Mouse (Mus musculus) liver, postnatal 0 days (tissue): Measurements from ENCODE around the gene Usp39. TPM values are rescaled to one million over a fixed set of nuclear protein-coding genes. Genes with fewer than 3 reads are reported as not detected.

Experiments used
- ATAC-seq: fragments of 200-750 bp; cut with Nextera tagmentation; 2 replicates; pipeline ENCODE4 v1.8.0; 2017; ENCODE audit warnings: mild to moderate bottlenecking, moderate library complexity
- DNase-seq: peaks from one replicate; pipeline ENCODE4 v3.0.0-alpha.2; 2016
- H3K27ac ChIP-seq: fragments of 300-500 bp; sonication (generic); 2 replicates; pipeline ENCODE4 v1.5.1; 2014; ENCODE audit warnings: antibody characterized with exemption, moderate library complexity, mild to moderate bottlenecking, low read depth
- H3K27me3 ChIP-seq: fragments of 300-500 bp; sonication (generic); 2 replicates; pipeline ENCODE4 v1.6.1; 2014; ENCODE audit warnings: low read length, control low read depth, mixed read lengths; ENCODE audit not compliant: insufficient read depth
- H3K36me3 ChIP-seq: fragments of 300-500 bp; sonication (generic); replicated peaks from 2 replicates; pipeline ENCODE4 v1.6.1; 2014; ENCODE audit warnings: mild to moderate bottlenecking, control low read depth, low read length, moderate library complexity, mixed read lengths; ENCODE audit not compliant: insufficient read depth
- H3K4me1 ChIP-seq: fragments of 300-500 bp; sonication (generic); 2 replicates; pipeline ENCODE4 v1.6.1; 2014; ENCODE audit warnings: antibody characterized with exemption, mild to moderate bottlenecking, control low read depth; ENCODE audit not compliant: insufficient read depth
- H3K4me2 ChIP-seq: fragments of 300-500 bp; sonication (generic); 2 replicates; pipeline ENCODE4 v1.6.1; 2014; ENCODE audit warnings: low read depth, mild to moderate bottlenecking, low read length, moderate library complexity, mixed read lengths
- H3K4me3 ChIP-seq: fragments of 300-500 bp; sonication (generic); 2 replicates; pipeline ENCODE4 v1.5.1; 2014; ENCODE audit warnings: low read depth, low read length
- H3K9ac ChIP-seq: fragments of 300-500 bp; sonication (generic); replicated peaks from 2 replicates; pipeline ENCODE4 v1.6.1; 2014; ENCODE audit warnings: mild to moderate bottlenecking, moderate library complexity
- H3K9me3 ChIP-seq: fragments of 300-500 bp; sonication (generic); 2 replicates; pipeline ENCODE4 v1.6.1; 2016; ENCODE audit warnings: mild to moderate bottlenecking, control low read depth, low read length, mixed read lengths
- CTCF ChIP-seq: sonication (generic); IDR thresholded peaks from 2 replicates; pipeline ENCODE4 v1.5.1; 2016; ENCODE audit warnings: antibody characterized with exemption, low read depth
- EP300 ChIP-seq: IDR thresholded peaks from 2 replicates; pipeline ENCODE4 v1.6.1; 2016; ENCODE audit warnings: antibody characterized with exemption, low read depth, mild to moderate bottlenecking
- WGBS: fragments of 180-500 bp; shearing (Covaris S2); extraction: QIAGEN DNeasy Blood & Tissue Kit; methylation state at CpG from one replicate; pipeline ENCODE4 v1.1.7; 2014; ENCODE audit not compliant: insufficient replicate concordance; 5-methylcytosine and 5-hydroxymethylcytosine counted together
- polyA plus RNA-seq: library from polyadenylated mRNA; unstranded; fragments of >200 nt; fragmentation: Nextera tagmentation; extraction: Ambion mirVana; gene quantifications from 2 replicates; pipeline ENCODE4 v1.2.1, GENCODE M21; 2015

The Usp39 gene
- polyA plus RNA-seq, 1 experiment from 2014 or later: 21.7 TPM

DNA sequence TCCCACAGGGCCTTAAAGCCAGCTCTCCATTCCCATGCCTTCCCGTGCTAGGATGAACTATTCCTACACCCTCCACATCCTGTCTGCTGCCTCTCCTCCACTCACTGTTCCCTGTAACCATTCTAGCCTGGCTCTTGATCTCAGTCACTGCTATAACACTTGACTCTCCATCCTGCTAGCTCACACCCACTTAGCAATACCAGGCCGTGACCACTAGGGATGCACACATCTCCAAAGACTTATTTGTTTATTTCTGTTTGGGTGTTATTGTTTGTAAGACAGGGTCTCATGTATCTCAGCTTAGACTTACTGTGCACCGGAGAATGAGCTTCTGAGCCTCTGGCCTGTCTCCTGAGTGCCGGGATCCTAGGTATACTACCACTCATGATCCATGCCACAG is 24.6 kb upstream of the Usp39 start:
- Histone ChIP-seq H3K9me3 (no peaks in the 10 kb centered on the region), H3K27ac (no peak overlapping the region), H3K4me2 (no peak overlapping the region), H3K4me3 (no peak overlapping the region), H3K36me3 (peaks cover 12% of the 10 kb centered on the region), H3K4me1 (peaks cover 29% of the 10 kb centered on the region), H3K9ac (no peak overlapping the region), H3K27me3 (no peaks in the 10 kb centered on the region)
- no peak for DNase-seq
- TF ChIP-seq CTCF (peak; percentile 51), EP300 (no peak)
- 84% methylated on average over 4 of the region's 4 CpGs for WGBS
- no peak for ATAC-seq

DNA sequence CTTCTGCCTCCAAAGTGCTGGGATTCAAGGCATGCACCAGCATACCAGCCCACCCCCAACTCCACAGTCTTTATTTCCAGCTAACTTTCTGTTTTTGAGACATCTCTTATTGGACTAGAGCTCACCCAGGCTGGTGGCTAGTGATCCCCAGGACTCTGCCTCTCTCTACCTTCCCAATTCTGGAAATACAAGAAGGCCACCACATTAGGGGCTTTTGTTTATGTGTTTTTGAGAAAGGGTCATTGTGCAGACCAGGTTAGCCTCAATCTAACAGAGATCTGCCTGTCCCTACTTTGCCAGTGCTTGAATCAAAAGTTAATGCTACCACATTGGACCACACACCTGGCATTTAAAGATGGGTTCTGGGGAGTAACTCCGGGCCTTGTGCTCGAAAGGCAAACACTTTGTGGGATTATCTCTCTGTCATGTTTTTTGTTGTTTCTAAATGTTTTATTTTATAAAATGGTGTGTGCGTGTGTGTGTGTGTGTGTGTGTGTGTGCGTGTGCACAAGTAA is 22.5 kb upstream of the Usp39 start:
- Histone ChIP-seq H3K9ac (no peak overlapping the region), H3K4me1 (peaks cover 22% of the 10 kb centered on the region), H3K4me3 (no peak overlapping the region), H3K36me3 (peaks cover 12% of the 10 kb centered on the region), H3K27ac (no peak overlapping the region), H3K27me3 (no peaks in the 10 kb centered on the region), H3K9me3 (no peaks in the 10 kb centered on the region), H3K4me2 (no peak overlapping the region)
- TF ChIP-seq EP300 (no peak), CTCF (no peak)
- ATAC-seq (no peak), DNase-seq (no peak)
- 82% methylated on average over 4 of the region's 4 CpGs for WGBS

DNA sequence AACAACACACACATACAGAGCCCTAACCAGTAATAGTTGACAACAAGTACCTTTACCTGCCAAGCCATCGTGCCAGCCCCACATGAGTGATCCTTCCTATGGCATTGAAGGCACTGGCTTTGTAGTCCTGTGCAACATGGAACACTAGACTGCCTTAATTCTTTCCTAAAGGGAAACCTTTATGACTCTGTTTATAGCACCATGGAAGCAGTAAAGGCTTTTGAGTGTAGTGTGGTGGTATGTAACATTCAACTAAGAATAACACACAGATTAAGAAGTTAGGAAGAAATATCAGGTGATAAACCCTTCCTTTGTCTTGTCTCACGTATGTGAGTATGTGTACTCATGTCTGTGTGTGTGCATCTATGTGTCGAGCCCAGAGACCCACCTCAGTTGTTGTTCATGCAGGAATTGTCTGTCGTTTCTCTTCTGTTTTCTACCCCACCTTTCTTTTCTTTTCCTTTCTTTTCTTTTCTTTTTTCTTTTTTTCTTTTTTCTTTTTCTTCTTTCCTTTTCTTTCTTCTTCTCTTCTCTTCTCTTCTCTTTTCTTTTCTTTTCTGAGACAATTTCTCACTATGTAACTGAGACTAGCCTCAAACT is 22.0 kb upstream of the Usp39 start, which contains the start of gene Rnf181:
Gene Rnf181, minus strand, starts transcription at position 113 of the 600 bp plus-strand sequence.
- no peak for DNase-seq
- WGBS: 78% methylated on average over 4 of the region's 4 CpGs
- no peak for ATAC-seq
- H3K9me3 ChIP-seq: no peaks in the 10 kb centered on the region
- peaks cover 12% of the 10 kb centered on the region for H3K36me3 ChIP-seq
- no peak within 1 kb of the TSS for H3K9ac ChIP-seq
- H3K27me3 ChIP-seq: no peaks in the 10 kb centered on the region
- H3K4me1 ChIP-seq: peaks cover 20% of the 10 kb centered on the region
- TF ChIP-seq EP300 (no peak), CTCF (no peak)
- no peak within 1 kb of the TSS for H3K4me2 ChIP-seq
- no peak within 1 kb of the TSS for H3K27ac ChIP-seq
- H3K4me3 ChIP-seq: no peak within 1 kb of the TSS

DNA sequence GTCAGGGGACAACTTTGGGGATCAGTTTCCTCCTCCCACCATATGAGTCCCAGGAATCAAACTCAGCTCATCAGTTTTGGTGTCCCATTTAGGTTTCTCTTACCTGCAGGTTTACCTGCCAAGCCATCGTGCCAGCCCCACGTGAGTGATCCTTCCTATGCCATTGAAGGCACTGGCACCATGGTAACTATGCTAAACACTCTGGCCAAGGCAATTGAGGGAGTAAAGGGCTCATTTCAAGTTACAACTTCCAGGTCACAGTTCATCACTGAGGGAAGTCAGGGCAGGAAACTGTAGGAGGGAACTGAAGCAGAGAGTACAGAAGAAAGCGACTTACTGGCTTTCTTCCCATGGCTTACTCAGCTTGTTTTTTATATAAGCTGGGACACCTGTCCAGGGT is 21.3 kb upstream of the Usp39 start:
- ATAC-seq: no peak
- no peak for TF ChIP-seq CTCF
- TF ChIP-seq EP300: no peak
- no peak for DNase-seq
- H3K36me3 ChIP-seq: peaks cover 12% of the 10 kb centered on the region
- H3K4me1 ChIP-seq: peaks cover 17% of the 10 kb centered on the region
- no peak overlapping the region for H3K9ac ChIP-seq
- WGBS: 59% methylated on average over 3 of the region's 3 CpGs
- H3K27ac ChIP-seq: no peak overlapping the region
- no peak overlapping the region for H3K4me3 ChIP-seq
- no peaks in the 10 kb centered on the region for H3K9me3 ChIP-seq
- no peak overlapping the region for H3K4me2 ChIP-seq
- no peaks in the 10 kb centered on the region for H3K27me3 ChIP-seq

- H3K27me3 ChIP-seq: no peaks in the 10 kb centered on the region
- no peak overlapping the region for H3K4me2 ChIP-seq
- no peak overlapping the region for H3K9ac ChIP-seq
- TF ChIP-seq CTCF: no peak
- no peak for TF ChIP-seq EP300
- no peak overlapping the region for H3K27ac ChIP-seq
- no peak overlapping the region for H3K4me3 ChIP-seq
- H3K36me3 ChIP-seq: peaks cover 21% of the 10 kb centered on the region
- DNase-seq (no peak), ATAC-seq (no peak)
- H3K9me3 ChIP-seq: no peaks in the 10 kb centered on the region
- WGBS: 56% methylated on average over 6 of the region's 6 CpGs
- peaks cover 22% of the 10 kb centered on the region for H3K4me1 ChIP-seq
Measured at GRCm38 (mm10) chr6:72364985-72365384, 20.0 kb upstream of the Usp39 start.

- TF ChIP-seq CTCF (peak; percentile 49), EP300 (no peak)
- Histone ChIP-seq H3K4me2 (no peak overlapping the region), H3K9ac (no peak overlapping the region), H3K4me1 (peaks cover 24% of the 10 kb centered on the region), H3K36me3 (peaks cover 24% of the 10 kb centered on the region), H3K27me3 (no peaks in the 10 kb centered on the region), H3K9me3 (no peaks in the 10 kb centered on the region), H3K27ac (no peak overlapping the region), H3K4me3 (no peak overlapping the region)
- DNase-seq (no peak), ATAC-seq (no peak)
- WGBS: 46% methylated on average over 7 of the region's 7 CpGs
Measured at GRCm38 (mm10) chr6:72364009-72364408, 19.0 kb upstream of the Usp39 start.
